Mouse (Mus musculus): ENCODE measurements around the gene Psg19. TPM values are rescaled to one million over a fixed set of nuclear protein-coding genes. Genes with fewer than 3 reads are reported as not detected.
A peak's percentile ranks its signal among the peaks of the same experiment; 100 is the strongest.
"Not testable (repeated sequence)": the region's sequence is repeated elsewhere in the genome, so short reads cannot be mapped to it uniquely, and the experiment has no call there.

Psg19 gene
- not detected for total RNA-seq (2021)
- long read RNA-seq, experiment 1: 0 reads
- long read RNA-seq, experiment 2: 0 reads

- DNase-seq: no peak
These were observed at the start of gene Psg19 for GRCm38 (mm10) chr7:18798420-18798819. Gene Psg19, minus strand, starts transcription at chr7:18798520.

GRCm38 (mm10) chr7:18844811-18845210, 46.5 kb upstream of the Psg19 start:
- no peak for DNase-seq

- no peak for DNase-seq
These were observed 42.9 kb upstream of the Psg19 start for GRCm38 (mm10) chr7:18841174-18841567.

- peak; percentile 57 for DNase-seq
These were observed 42.3 kb upstream of the Psg19 start for GRCm38 (mm10) chr7:18840386-18841173.

GRCm38 (mm10) chr7:18839865-18840264, 41.5 kb upstream of the Psg19 start, which contains the start of gene Mill2:
Gene Mill2, plus strand, starts transcription at chr7:18839966.
- DNase-seq: peak; percentile 4

- DNase-seq: no peak
These were observed 34.0 kb upstream of the Psg19 start for GRCm38 (mm10) chr7:18832298-18832697.

GRCm38 (mm10) chr7:18829545-18829944, 31.2 kb upstream of the Psg19 start:
- no peak for DNase-seq

GRCm38 (mm10) chr7:18828592-18828991, 30.3 kb upstream of the Psg19 start:
- peak; percentile 9 for DNase-seq

- DNase-seq: no peak
These were observed 29.6 kb upstream of the Psg19 start for GRCm38 (mm10) chr7:18827792-18828546.

- DNase-seq: no peak
These were observed 23.2 kb upstream of the Psg19 start, which contains the start of gene Psg17 for GRCm38 (mm10) chr7:18821507-18821906. Gene Psg17, minus strand, starts transcription at chr7:18821607.

- DNase-seq: no peak
These were observed 20.0 kb upstream of the Psg19 start for GRCm38 (mm10) chr7:18818301-18818700.

GRCm38 (mm10) chr7:18803526-18803925, 5.2 kb upstream of the Psg19 start:
- DNase-seq: no peak

GRCm38 (mm10) chr7:18799129-18799528, 809 bp upstream of the Psg19 start:
- no peak for DNase-seq

GRCm38 (mm10) chr7:18790671-18791070, 7.6 kb downstream of the Psg19 start:
- not testable (repeated sequence) for DNase-seq

GRCm38 (mm10) chr7:18781301-18781700, 17.0 kb downstream of the Psg19 start:
- not testable (repeated sequence) for DNase-seq

GRCm38 (mm10) chr7:18779337-18779781, 19.0 kb downstream of the Psg19 start:
- DNase-seq: no peak

- DNase-seq: not testable (repeated sequence)
These were observed 35.4 kb downstream of the Psg19 start for GRCm38 (mm10) chr7:18762885-18763284.

GRCm38 (mm10) chr7:18760152-18760551, 38.2 kb downstream of the Psg19 start:
- not testable (repeated sequence) for DNase-seq

GRCm38 (mm10) chr7:18749896-18750477, 48.3 kb downstream of the Psg19 start:
- peak; percentile 74 for DNase-seq

GRCm38 (mm10) chr7:18748994-18749895, 49.1 kb downstream of the Psg19 start:
- no peak for DNase-seq

- not testable (repeated sequence) for DNase-seq
These were observed 50.9 kb downstream of the Psg19 start for GRCm38 (mm10) chr7:18747420-18747819.
